ENCODE assay signal across 8 mouse cellular contexts in genomic region chr3:30602065-30602739, GRCm38 (mm10). TPM values are rescaled to one million over a fixed set of nuclear protein-coding genes. Genes with fewer than 3 reads are reported as not detected.
DNase-seq lines count a peak whose midpoint lies in the region; ATAC-seq lines count a peak whose summit lies in the region.

Gene Mynn (plus strand): TSS chr3:30602065.

- no peaks in the 10 kb centered on the region for H3K36me3 ChIP-seq in hindbrain, embryonic 11.5 days (ENCODE audit: control insufficient read depth, insufficient read depth, low read length)

- peak within 1 kb of the TSS; percentile 89 for H3K4me3 ChIP-seq in hindbrain, embryonic 11.5 days (ENCODE audit: low read depth, low read length)

- peak; percentile 97 for DNase-seq in Muller cell, postnatal 12 days (ENCODE audit: inconsistent ontology term)
- peak; percentile 98 for DNase-seq in cerebellum, adult 9-11 months
- peak; percentile 95 for DNase-seq in frontal cortex, adult 2 months (ENCODE audit: extremely low spot score in 1 of 2, low spot score in 1 of 2)
- DNase-seq in hindbrain, embryonic 11.5 days (ENCODE audit: low spot score): peak; percentile 98
- peak; percentile 97 for DNase-seq in layer of hippocampus, postnatal 10 days (ENCODE audit: low spot score in 2 of 2)
- DNase-seq in lung, postnatal 10 days: peak; percentile 98
- peak; percentile 93 for DNase-seq in ovary, postnatal 36 days (ENCODE audit: low spot score)
- DNase-seq in thymus, postnatal 25 days: peak; percentile 98

- H3K4me1 ChIP-seq in hindbrain, embryonic 11.5 days (replicated peaks; ENCODE audit: control insufficient read depth, insufficient read depth, low read length): 0 out of 2 replicates have a peak, but pooled peaks cover 2% of the 10 kb centered on the region

- peak within 1 kb of the TSS; percentile 91 for H3K27ac ChIP-seq in hindbrain, embryonic 11.5 days (ENCODE audit: low read depth, low read length)

- H3K4me2 ChIP-seq in hindbrain, embryonic 11.5 days (replicated peaks; ENCODE audit: low read depth, low read length): peak within 1 kb of the TSS; percentile 76

- 0% methylated on average over 35 of the region's 40 CpGs for WGBS in hindbrain, embryonic 11.5 days

- peaks cover 3% of the 10 kb centered on the region; the same call in 1 of the 2 replicates for H3K27me3 ChIP-seq in hindbrain, embryonic 11.5 days (ENCODE audit: control insufficient read depth, insufficient read depth, low read length)

- H3K9ac ChIP-seq in hindbrain, embryonic 11.5 days (ENCODE audit: low read depth, low read length): peak within 1 kb of the TSS; percentile 84

- H3K9me3 ChIP-seq in hindbrain, embryonic 11.5 days (ENCODE audit: control insufficient read depth, low read length): no peaks in the 10 kb centered on the region

- peak; percentile 95 for ATAC-seq in hindbrain, embryonic 11.5 days (ENCODE audit: low FRiP score)

RNA-seq across cellular contexts. Expression of gene Mynn, which starts in this region (rescaled TPM):
- polyA plus RNA-seq in frontal cortex, adult 2 months (2012; rRNA removed): 11.6 and 14.7 TPM in 2 replicates
- polyA plus RNA-seq in hindbrain, embryonic 11.5 days (2014; fragmentation: Nextera tagmentation; extraction: Ambion mirVana): 35.9 and 36.1 TPM in 2 replicates
- total RNA-seq in layer of hippocampus, postnatal 10 days (2021): 10 to 100 TPM; 13.6 to 14.7 TPM

Comparison
In these comparisons a context has a peak if more than half of its experiments do, and no peak if none do; other contexts are left out.
1. Peak in every context shown above with its lines: DNase-seq, ATAC-seq, H3K4me3 ChIP-seq and H3K27ac ChIP-seq.